Mouse (Mus musculus) ovary, postnatal 14 days (tissue): ENCODE results near the gene Olfr1131.
"Not testable (repeated sequence)": the region's sequence is repeated elsewhere in the genome, so short reads cannot be mapped to it uniquely, and the experiment has no call there.

Source experiments
- DNase-seq: peaks from one replicate; pipeline ENCODE4 v3.0.0; 2022; ENCODE audit warnings: low spot score

Olfr1131 gene

GRCm38 (mm10) chr2:87626804-87627203 is at the start of gene Olfr1131:
Gene Olfr1131, plus strand, starts transcription at chr2:87627104.
- DNase-seq: no peak

GRCm38 (mm10) chr2:87605912-87606311 is 21.0 kb upstream of the Olfr1131 start, which contains the start of gene Olfr1130:
Gene Olfr1130, plus strand, starts transcription at chr2:87606212.
- not testable (repeated sequence) for DNase-seq

GRCm38 (mm10) chr2:87637435-87637834 is 10.5 kb downstream of the Olfr1131 start, which contains the start of gene Olfr1132:
Gene Olfr1132, minus strand, starts transcription at chr2:87637535.
- DNase-seq: no peak

GRCm38 (mm10) chr2:87642441-87642840 is 15.5 kb downstream of the Olfr1131 start:
- no peak for DNase-seq

GRCm38 (mm10) chr2:87647274-87647673 is 20.4 kb downstream of the Olfr1131 start, which contains the start of gene Olfr1133:
Gene Olfr1133, minus strand, starts transcription at chr2:87647374.
- no peak for DNase-seq

- no peak for DNase-seq
Observed at GRCm38 (mm10) chr2:87658360-87658759, 31.5 kb downstream of the Olfr1131 start, which contains the start of gene Olfr1134. Gene Olfr1134, minus strand, starts transcription at chr2:87658460.

- no peak for DNase-seq
Observed at GRCm38 (mm10) chr2:87673564-87673963, 46.7 kb downstream of the Olfr1131 start, which contains the start of gene Olfr1135. Gene Olfr1135, minus strand, starts transcription at chr2:87673664.
